Mouse (Mus musculus) olfactory bulb, adult 2 months (tissue): ENCODE data around the gene Amigo3. TPM values are rescaled to one million over a fixed set of nuclear protein-coding genes. Genes with fewer than 3 reads are reported as not detected.

Experiments used
- H3K27ac ChIP-seq: fragments of 200-500 bp; 2 replicates; pipeline ENCODE4 v1.5.1; 2012; ENCODE audit warnings: low read depth, low read length; ENCODE audit not compliant: insufficient read depth
- H3K4me1 ChIP-seq: fragments of 200-500 bp; 2 replicates; pipeline ENCODE4 v1.6.1; 2012; ENCODE audit warnings: low read length; ENCODE audit not compliant: control insufficient read depth, insufficient read depth
- H3K4me3 ChIP-seq: fragments of 200-500 bp; 2 replicates; pipeline ENCODE4 v1.5.1; 2012; ENCODE audit warnings: mild to moderate bottlenecking, low read depth, low read length, moderate library complexity; ENCODE audit not compliant: insufficient read depth
- CTCF ChIP-seq: fragments of 200-500 bp; IDR thresholded peaks from 2 replicates; pipeline ENCODE4 v1.5.1; 2012; ENCODE audit warnings: low read depth, mild to moderate bottlenecking, low read length, moderate library complexity; ENCODE audit not compliant: insufficient read depth
- POLR2A ChIP-seq: fragments of 200-500 bp; IDR thresholded peaks from 2 replicates; pipeline ENCODE4 v1.6.1; 2012; ENCODE audit warnings: mild to moderate bottlenecking, low read depth, low read length, moderate library complexity; ENCODE audit not compliant: insufficient read depth
- WGBS: fragments of 180-500 bp; shearing (Covaris S2); methylation state at CpG from one replicate; pipeline ENCODE4 v1.1.7; 2018; 5-methylcytosine and 5-hydroxymethylcytosine counted together
- polyA plus RNA-seq: library from polyadenylated mRNA; stranded (reverse); fragments of >200 nt; gene quantifications from 2 replicates; pipeline ENCODE4 v1.2.4, GENCODE M21; 2012; ENCODE audit warnings: low replicate concordance; ENCODE audit not compliant: missing spikeins, insufficient read depth, insufficient read length

Gene Amigo3
- polyA plus RNA-seq, 1 experiment, result not detected

GRCm38 (mm10) chr9:108073141-108073930 is 20.4 kb downstream of the Amigo3 start:
- Histone ChIP-seq H3K27ac (0 out of 2 replicates have a peak overlapping the region, but pooled peaks have one; percentile 7), H3K4me1 (peaks cover 11% of the 10 kb centered on the region), H3K4me3 (no peak overlapping the region)
- TF ChIP-seq POLR2A (no peak), CTCF (no peak)
- 59% methylated on average over 7 of the region's 7 CpGs for WGBS

- TF ChIP-seq CTCF (no peak), POLR2A (no peak)
- H3K27ac ChIP-seq, result no peak within 1 kb of the TSS
- H3K4me1 ChIP-seq, result peaks cover 17% of the 10 kb centered on the region
- WGBS, result 75% methylated on average over 5 of the region's 5 CpGs
- H3K4me3 ChIP-seq, result peak within 1 kb of the TSS; percentile 68
Observed at GRCm38 (mm10) chr9:108080168-108080567, 27.2 kb downstream of the Amigo3 start, which contains the start of gene Mst1. Mst1 (plus strand) TSS chr9:108080436.

- Histone ChIP-seq H3K4me1 (peaks cover 17% of the 10 kb centered on the region), H3K27ac (no peak overlapping the region), H3K4me3 (no peak overlapping the region)
- TF ChIP-seq POLR2A (no peak), CTCF (no peak)
- 7% methylated on average over 19 of the region's 19 CpGs for WGBS
Observed at GRCm38 (mm10) chr9:108082549-108082948, 29.6 kb downstream of the Amigo3 start.

- Histone ChIP-seq H3K4me3 (no peak within 1 kb of the TSS), H3K27ac (no peak within 1 kb of the TSS), H3K4me1 (peaks cover 14% of the 10 kb centered on the region)
- 42% methylated on average over 12 of the region's 12 CpGs for WGBS
- TF ChIP-seq POLR2A, result no peak
- no peak for TF ChIP-seq CTCF
Observed at GRCm38 (mm10) chr9:108082988-108083431, 30.1 kb downstream of the Amigo3 start, which contains the start of gene Rnf123. Rnf123 (minus strand) TSS chr9:108083346.

- no peak for TF ChIP-seq POLR2A
- TF ChIP-seq CTCF, result no peak
- H3K27ac ChIP-seq, result no peak overlapping the region
- H3K4me1 ChIP-seq, result peaks cover 13% of the 10 kb centered on the region
- H3K4me3 ChIP-seq, result no peak overlapping the region
- 88% methylated on average over 6 of the region's 6 CpGs for WGBS
Observed at GRCm38 (mm10) chr9:108083561-108083960, 30.6 kb downstream of the Amigo3 start.

- TF ChIP-seq CTCF, result no peak
- no peak for TF ChIP-seq POLR2A
- 92% methylated on average over 4 of the region's 4 CpGs for WGBS
Observed at GRCm38 (mm10) chr9:108085261-108085660, 32.3 kb downstream of the Amigo3 start.

GRCm38 (mm10) chr9:108090611-108091120 is 37.7 kb downstream of the Amigo3 start:
- Histone ChIP-seq H3K27ac (no peak overlapping the region), H3K4me1 (peaks cover 12% of the 10 kb centered on the region), H3K4me3 (no peak overlapping the region)
- TF ChIP-seq CTCF, result no peak
- no peak for TF ChIP-seq POLR2A
- 98% methylated on average over 7 of the region's 7 CpGs for WGBS

More at GRCm38 (mm10) chr9:108085261-108085660, 32.3 kb downstream of the Amigo3 start:
- Histone ChIP-seq H3K4me3 (no peak overlapping the region), H3K4me1 (peaks cover 7% of the 10 kb centered on the region), H3K27ac (no peak overlapping the region)

- TF ChIP-seq CTCF (no peak), POLR2A (no peak)
- H3K27ac ChIP-seq, result no peak overlapping the region
- peaks cover 14% of the 10 kb centered on the region for H3K4me1 ChIP-seq
- peak overlapping the region; percentile 57 for H3K4me3 ChIP-seq
- WGBS, result 69% methylated on average over 10 of the region's 10 CpGs
Observed at GRCm38 (mm10) chr9:108093586-108093985, 40.6 kb downstream of the Amigo3 start.
